Mouse (Mus musculus) myocyte (in vitro differentiated cells): ENCODE data around the gene Dhdds. TPM values are rescaled to one million over a fixed set of nuclear protein-coding genes. Genes with fewer than 3 reads are reported as not detected.

Source experiments
- H3K27me3 ChIP-seq: one replicate; pipeline ENCODE4 v1.6.1; 2011; ENCODE audit not compliant: control insufficient read depth, insufficient read depth, insufficient read length
- H3K36me3 ChIP-seq: one replicate; pipeline ENCODE4 v1.6.1; 2011; ENCODE audit not compliant: control insufficient read depth, insufficient read depth
- H3K4me2 ChIP-seq: one replicate; pipeline ENCODE4 v1.6.1; 2011; ENCODE audit warnings: low read depth, control low read depth
- H3K4me3 ChIP-seq: one replicate; pipeline ENCODE4 v1.5.1; 2011; ENCODE audit warnings: mild to moderate bottlenecking, control low read depth, moderate library complexity
- H3K79me2 ChIP-seq: one replicate; pipeline ENCODE4 v1.6.1; 2011; ENCODE audit not compliant: control insufficient read depth, insufficient read depth
- H3ac ChIP-seq: one replicate; pipeline ENCODE4 v1.6.1; 2011; ENCODE audit not compliant: control insufficient read depth, insufficient read length
- CEBPB ChIP-seq: IDR thresholded peaks from 2 replicates; pipeline ENCODE4 v1.6.1; 2011; ENCODE audit warnings: mild to moderate bottlenecking, moderate library complexity; ENCODE audit not compliant: poor library complexity, insufficient read depth, severe bottlenecking
- E2F4 ChIP-seq: IDR thresholded peaks from one replicate; pipeline ENCODE4 v1.6.1; 2011; ENCODE audit warnings: mild to moderate bottlenecking, control low read depth, moderate library complexity; ENCODE audit not compliant: insufficient read depth
- MAX ChIP-seq: IDR thresholded peaks from one replicate; pipeline ENCODE4 v1.6.1; 2011; ENCODE audit warnings: low read depth, mild to moderate bottlenecking, control low read depth
- MYOD1 ChIP-seq, 3 experiments: IDR thresholded peaks; one replicate each; pipeline ENCODE4 v1.6.1; 2011; ENCODE audit warnings: control low read depth in 2 of 3, low read depth in 2 of 3, mild to moderate bottlenecking in 2 of 3, moderate library complexity in 1 of 3; ENCODE audit not compliant: insufficient read length in 2 of 3, control insufficient read depth in 1 of 3
- MYOG ChIP-seq, 3 experiments: IDR thresholded peaks; one replicate each; pipeline ENCODE4 v1.6.1; 2011; ENCODE audit warnings: control low read depth in 2 of 3, low read depth in 2 of 3, mild to moderate bottlenecking in 2 of 3; ENCODE audit not compliant: insufficient read length in 2 of 3, control insufficient read depth in 1 of 3, insufficient read depth in 1 of 3
- POLR2A ChIP-seq: IDR thresholded peaks from one replicate; pipeline ENCODE4 v1.6.1; 2011; ENCODE audit warnings: low read depth, mild to moderate bottlenecking, control low read depth, moderate library complexity; ENCODE audit not compliant: insufficient read length
- POLR2AphosphoS2 ChIP-seq: IDR thresholded peaks from one replicate; pipeline ENCODE4 v1.6.1; 2011; ENCODE audit warnings: low read depth, control low read depth; ENCODE audit not compliant: insufficient read length
- REST ChIP-seq: IDR thresholded peaks from one replicate; pipeline ENCODE4 v1.6.1; 2011; ENCODE audit warnings: mild to moderate bottlenecking, control low read depth, moderate library complexity; ENCODE audit not compliant: insufficient read depth, insufficient read length
- SRF ChIP-seq: IDR thresholded peaks from one replicate; pipeline ENCODE4 v1.6.1; 2011; ENCODE audit warnings: low read depth; ENCODE audit not compliant: control insufficient read depth, insufficient read length
- TCF12 ChIP-seq: IDR thresholded peaks from one replicate; pipeline ENCODE4 v1.6.1; 2011; ENCODE audit warnings: mild to moderate bottlenecking, control low read depth; ENCODE audit not compliant: poor library complexity, insufficient read depth, severe bottlenecking
- TCF3 ChIP-seq: IDR thresholded peaks from one replicate; pipeline ENCODE4 v1.6.1; 2011; ENCODE audit warnings: low read depth, control low read depth; ENCODE audit not compliant: insufficient read length
- USF1 ChIP-seq: IDR thresholded peaks from one replicate; pipeline ENCODE4 v1.6.1; 2011; ENCODE audit warnings: low read depth, mild to moderate bottlenecking, control low read depth, moderate library complexity
- polyA plus RNA-seq: library from polyadenylated mRNA; unstranded; fragments of >200 nt; fragmentation: generic; extraction: Trizol; gene quantifications from one replicate; pipeline ENCODE4 v1.2.1, GENCODE M21; 2012; ENCODE audit warnings: missing spikeins

Gene Dhdds
- polyA plus RNA-seq, 1 experiment: 30.5 TPM

- Histone ChIP-seq H3K27me3 (no peaks in the 10 kb centered on the region), H3K36me3 (no peaks in the 10 kb centered on the region), H3K4me2 (no peak overlapping the region), H3K4me3 (no peak overlapping the region), H3K79me2 (no peaks in the 10 kb centered on the region), H3ac (no peak overlapping the region)
- TF ChIP-seq REST (no peak), MAX (no peak), TCF3 (no peak), POLR2A (no peak), MYOG (IDR thresholded peaks at IDR 0.05; ENCODE audit: control insufficient read depth in 1 of 3, insufficient read depth in 1 of 3, insufficient read length in 2 of 3, low read depth in 2 of 3) (no peak), CEBPB (no peak)
These were observed 59.1 kb downstream of the Dhdds start for GRCm38 (mm10) chr4:133941576-133941975.

GRCm38 (mm10) chr4:133940386-133941260, 60.1 kb downstream of the Dhdds start:
- Histone ChIP-seq H3K36me3 (no peaks in the 10 kb centered on the region), H3ac (no peak overlapping the region), H3K27me3 (no peaks in the 10 kb centered on the region), H3K79me2 (no peaks in the 10 kb centered on the region), H3K4me3 (no peak overlapping the region), H3K4me2 (no peak overlapping the region)
- TF ChIP-seq TCF3 (no peak), CEBPB (no peak), MAX (no peak), POLR2AphosphoS2 (no peak), E2F4 (no peak), MYOG (IDR thresholded peaks at IDR 0.05; ENCODE audit: control insufficient read depth in 1 of 3, insufficient read depth in 1 of 3, insufficient read length in 2 of 3, low read depth in 2 of 3) (no peak), POLR2A (no peak), REST (no peak), SRF (no peak), MYOD1 (IDR thresholded peaks at IDR 0.05; ENCODE audit: control insufficient read depth in 1 of 3, insufficient read length in 2 of 3, low read depth in 2 of 3) (no peak)

GRCm38 (mm10) chr4:133938077-133938476, 62.6 kb downstream of the Dhdds start:
- H3K4me3 ChIP-seq: no peak overlapping the region
- H3ac ChIP-seq: no peak overlapping the region
- no peaks in the 10 kb centered on the region for H3K36me3 ChIP-seq
- H3K27me3 ChIP-seq: no peaks in the 10 kb centered on the region
- no peak overlapping the region for H3K4me2 ChIP-seq
- TF ChIP-seq CEBPB (no peak), SRF (no peak), MAX (no peak), MYOD1 (IDR thresholded peaks at IDR 0.05; ENCODE audit: control insufficient read depth in 1 of 3, insufficient read length in 2 of 3, low read depth in 2 of 3) (peak in 2 of 3 experiments; percentile 22 to 28), E2F4 (no peak), MYOG (IDR thresholded peaks at IDR 0.05; ENCODE audit: control insufficient read depth in 1 of 3, insufficient read depth in 1 of 3, insufficient read length in 2 of 3, low read depth in 2 of 3) (peak in 1 of 3 experiments; percentile 38), TCF12 (no peak), USF1 (no peak), TCF3 (no peak), POLR2AphosphoS2 (no peak), REST (no peak), POLR2A (no peak)
- no peaks in the 10 kb centered on the region for H3K79me2 ChIP-seq

GRCm38 (mm10) chr4:133931785-133932184, 68.9 kb downstream of the Dhdds start:
- no peaks in the 10 kb centered on the region for H3K79me2 ChIP-seq
- no peak overlapping the region for H3K4me3 ChIP-seq
- no peaks in the 10 kb centered on the region for H3K36me3 ChIP-seq
- no peaks in the 10 kb centered on the region for H3K27me3 ChIP-seq
- TF ChIP-seq REST: no peak
- no peak for TF ChIP-seq CEBPB
- TF ChIP-seq MAX: no peak
- no peak for TF ChIP-seq TCF3
- no peak for TF ChIP-seq E2F4
- TF ChIP-seq MYOD1 (IDR thresholded peaks at IDR 0.05; ENCODE audit: control insufficient read depth in 1 of 3, insufficient read length in 2 of 3, low read depth in 2 of 3): no peak
- H3K4me2 ChIP-seq: no peak overlapping the region
- no peak overlapping the region for H3ac ChIP-seq

DNA sequence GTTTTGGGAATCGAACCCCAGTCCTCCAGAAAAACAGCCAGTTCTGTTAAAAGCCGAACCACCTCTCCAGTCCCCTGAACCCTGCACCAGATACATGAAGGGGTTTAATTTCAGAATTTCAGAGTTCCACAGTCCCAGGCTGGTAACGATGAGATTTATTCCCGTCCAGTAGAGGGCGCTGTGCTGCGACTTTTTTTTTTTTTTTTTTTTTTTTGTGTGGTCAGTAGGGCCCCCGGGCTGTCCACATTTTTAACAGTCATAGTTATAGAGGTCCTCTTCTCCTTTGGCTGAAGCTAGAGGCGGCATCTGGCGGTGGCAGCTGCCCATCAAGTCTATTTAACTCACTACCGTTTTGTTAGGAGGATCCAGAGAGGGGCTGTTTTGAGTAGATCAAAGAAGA, 69.4 kb downstream of the Dhdds start:
- no peak overlapping the region for H3K4me3 ChIP-seq
- no peaks in the 10 kb centered on the region for H3K36me3 ChIP-seq
- H3K27me3 ChIP-seq: no peaks in the 10 kb centered on the region
- no peak for TF ChIP-seq E2F4
- H3ac ChIP-seq: no peak overlapping the region
- no peak overlapping the region for H3K4me2 ChIP-seq
- no peaks in the 10 kb centered on the region for H3K79me2 ChIP-seq
